Mouse (Mus musculus) WW6 (cell line): ENCODE measurements at regions not wholly inside any gene's neighbourhood (a gene's known extent, or its start where the extent isn't known, plus 50 kb on each side); places are given as distances from the start of the nearest gene placed in this dataset.

Experiments
- DNase-seq: peaks from one replicate; pipeline ENCODE4 v3.0.0-alpha.2; 2013; ENCODE audit warnings: low read depth, low spot score

DNA sequence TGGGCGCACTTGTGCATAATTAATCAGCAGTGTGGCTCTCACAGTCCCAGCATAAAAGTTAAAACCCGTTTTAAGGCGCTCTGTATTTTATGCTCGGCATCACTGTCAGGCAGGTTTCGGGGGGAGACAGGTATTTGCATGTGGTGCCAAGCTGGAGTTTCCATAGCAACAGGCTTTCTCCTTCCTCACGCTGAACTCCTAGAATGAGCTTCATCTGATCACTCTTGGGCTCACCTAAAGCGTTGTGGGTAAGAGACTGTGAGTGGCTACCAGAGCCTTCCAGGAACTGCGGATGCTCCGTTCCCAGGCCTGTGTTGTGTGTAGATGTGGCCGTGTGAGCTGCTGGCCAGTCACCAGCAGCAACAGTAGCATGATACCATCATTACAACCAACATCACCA is 161.5 kb downstream of the Ajap1 start:
- DNase-seq: no peak

GRCm38 (mm10) chr4:153320602-153321001 is 162.0 kb downstream of the Ajap1 start:
- DNase-seq: no peak

- DNase-seq: no peak
Observed at GRCm38 (mm10) chr4:153316964-153317724, 165.5 kb downstream of the Ajap1 start.

DNA sequence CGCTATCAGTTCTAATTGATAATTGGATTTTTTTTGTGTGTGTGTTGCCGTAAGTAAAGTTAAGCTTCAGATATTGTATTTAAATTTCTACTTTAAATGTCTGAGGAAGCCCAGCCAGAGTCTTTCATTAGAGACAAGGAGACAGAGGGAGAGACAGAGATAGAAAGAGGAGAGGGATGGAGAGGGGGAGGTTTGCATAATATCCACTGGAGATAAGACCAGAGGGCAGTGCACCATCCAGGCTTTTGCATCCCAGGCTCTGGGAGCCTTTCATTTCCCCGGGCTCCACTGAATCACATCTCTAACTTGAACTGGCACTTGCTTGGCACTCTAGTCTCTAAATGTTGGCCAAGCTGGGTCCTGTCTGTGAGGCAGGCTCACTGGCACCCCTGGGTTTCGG is 166.1 kb downstream of the Ajap1 start:
- DNase-seq: no peak

GRCm38 (mm10) chr4:153313961-153314360 is 168.7 kb downstream of the Ajap1 start:
- DNase-seq: no peak

DNA sequence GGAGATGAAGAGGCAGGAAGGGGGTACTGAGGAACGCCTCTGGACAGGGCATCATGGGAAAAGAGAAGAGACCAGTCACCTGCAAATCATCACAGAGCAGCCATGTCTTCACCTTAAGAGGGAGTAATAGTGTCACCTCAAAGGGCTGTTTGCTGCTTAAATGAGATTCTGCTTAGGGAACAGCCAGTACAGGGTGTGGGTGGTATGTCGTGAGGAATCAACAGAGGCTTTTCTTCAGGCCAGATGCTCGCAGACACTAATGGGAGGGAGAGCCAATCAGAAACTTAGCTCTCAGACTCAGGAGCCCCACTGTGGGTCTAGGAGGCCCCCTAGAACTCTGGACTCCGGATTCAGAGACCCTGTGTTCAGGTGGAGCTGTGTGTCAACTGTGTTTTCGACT is 171.0 kb downstream of the Ajap1 start:
- no peak for DNase-seq

GRCm38 (mm10) chr4:153310641-153311040 is 172.0 kb downstream of the Ajap1 start:
- no peak for DNase-seq

- no peak for DNase-seq
Observed at GRCm38 (mm10) chr4:153303521-153303920, 179.1 kb downstream of the Ajap1 start.

- no peak for DNase-seq
Observed at GRCm38 (mm10) chr4:153302855-153303254, 179.8 kb downstream of the Ajap1 start.

GRCm38 (mm10) chr4:153298277-153298676 is 184.3 kb downstream of the Ajap1 start:
- DNase-seq: no peak

- DNase-seq: no peak
Observed at GRCm38 (mm10) chr4:153294828-153295227, 187.8 kb downstream of the Ajap1 start.

- DNase-seq: no peak
Observed at GRCm38 (mm10) chr4:153293137-153293536, 189.5 kb downstream of the Ajap1 start.

DNA sequence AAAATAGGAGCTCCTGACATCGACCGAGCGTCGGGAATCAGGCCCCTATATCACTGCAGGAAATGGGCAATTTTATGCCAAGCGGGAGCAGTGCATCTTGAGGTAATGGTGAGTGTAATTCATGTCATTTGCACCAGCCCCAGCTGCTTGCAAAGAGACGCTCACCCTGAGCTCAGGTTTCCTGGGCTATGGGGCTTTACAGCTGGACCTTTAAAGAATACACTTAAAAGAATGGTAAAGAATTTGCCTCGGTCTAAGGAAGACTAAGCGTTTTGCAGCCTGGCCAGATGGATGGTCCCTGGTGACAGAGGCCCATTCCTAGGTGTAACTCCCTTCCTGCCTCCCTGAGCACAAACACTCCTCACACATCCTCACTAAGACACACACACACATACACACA is 194.2 kb downstream of the Ajap1 start:
- no peak for DNase-seq

GRCm38 (mm10) chr4:153284209-153284608 is 198.4 kb downstream of the Ajap1 start:
- no peak for DNase-seq

DNA sequence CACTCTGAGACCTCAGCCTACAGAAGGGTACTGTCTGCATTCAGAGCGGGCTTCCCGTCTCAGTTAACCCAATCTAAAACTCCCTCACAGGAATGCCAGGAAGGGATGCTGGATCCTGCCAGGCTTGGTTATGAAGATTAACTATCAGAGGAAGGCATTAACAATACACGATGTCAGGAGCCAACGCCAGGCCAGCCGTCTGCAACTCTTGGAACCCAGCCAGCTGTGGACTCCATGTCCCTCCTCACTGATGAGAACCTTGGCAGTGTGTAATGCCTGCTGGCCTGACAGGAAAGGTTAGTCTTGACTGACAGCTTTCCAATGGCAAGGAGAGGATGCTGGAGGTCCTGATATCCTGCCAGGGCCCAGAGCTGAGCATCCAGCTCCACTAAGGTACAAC is 206.0 kb downstream of the Ajap1 start:
- no peak for DNase-seq

DNA sequence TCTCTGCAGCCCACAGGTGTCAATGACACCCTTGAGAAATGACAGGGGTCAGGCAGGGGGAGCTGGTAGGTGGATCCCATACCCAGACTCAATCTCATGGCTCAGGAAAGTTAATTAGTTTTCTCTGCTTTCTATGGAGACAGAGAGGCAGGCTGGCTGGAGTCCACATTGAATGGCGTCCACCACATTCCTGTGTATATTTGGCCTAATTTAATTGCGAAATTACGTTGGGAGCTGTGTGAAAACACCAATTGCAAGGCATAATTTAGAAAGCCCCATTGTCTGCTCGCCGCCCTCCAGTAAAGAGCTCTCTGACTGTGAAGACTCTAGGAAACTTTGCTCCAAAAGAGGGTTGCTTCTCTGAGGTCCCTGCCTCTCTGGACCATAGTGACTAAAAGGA is 211.2 kb downstream of the Ajap1 start:
- no peak for DNase-seq

GRCm38 (mm10) chr4:153263216-153263805 is 219.3 kb downstream of the Ajap1 start:
- DNase-seq: no peak

DNA sequence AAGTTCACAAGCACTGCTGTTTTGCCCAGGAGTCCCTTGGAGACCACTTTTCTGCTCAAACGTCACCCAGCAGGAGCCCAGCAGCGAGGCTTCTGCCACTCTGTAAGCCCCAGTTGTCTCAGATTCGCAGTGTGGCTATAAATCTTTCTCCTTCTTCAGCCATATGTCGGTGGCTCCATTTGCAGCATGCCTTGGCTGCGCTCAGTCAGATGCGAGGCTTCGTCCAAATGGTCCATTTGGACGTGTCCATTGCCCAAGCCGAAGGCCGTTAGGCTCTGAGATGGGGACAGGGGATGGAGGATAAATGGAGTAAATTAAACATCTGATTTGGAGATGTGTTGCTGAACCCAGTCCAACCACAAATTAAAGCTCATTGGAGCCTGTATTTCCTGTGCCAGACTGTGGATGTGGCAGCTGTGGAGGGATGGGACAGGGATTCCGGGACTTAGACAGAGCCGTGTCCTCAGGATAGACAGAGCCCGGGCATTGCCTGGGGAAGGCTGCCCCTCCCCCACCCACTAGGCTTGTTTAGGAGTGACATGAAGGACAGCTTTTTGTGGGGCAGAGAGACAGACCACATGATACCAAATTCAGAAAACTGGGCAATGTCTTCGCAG is 221.6 kb downstream of the Ajap1 start:
- DNase-seq: no peak

- DNase-seq: no peak
Observed at GRCm38 (mm10) chr4:153251943-153252342, 230.7 kb downstream of the Ajap1 start.

- no peak for DNase-seq
Observed at GRCm38 (mm10) chr4:153251311-153251710, 231.3 kb downstream of the Ajap1 start.

DNA sequence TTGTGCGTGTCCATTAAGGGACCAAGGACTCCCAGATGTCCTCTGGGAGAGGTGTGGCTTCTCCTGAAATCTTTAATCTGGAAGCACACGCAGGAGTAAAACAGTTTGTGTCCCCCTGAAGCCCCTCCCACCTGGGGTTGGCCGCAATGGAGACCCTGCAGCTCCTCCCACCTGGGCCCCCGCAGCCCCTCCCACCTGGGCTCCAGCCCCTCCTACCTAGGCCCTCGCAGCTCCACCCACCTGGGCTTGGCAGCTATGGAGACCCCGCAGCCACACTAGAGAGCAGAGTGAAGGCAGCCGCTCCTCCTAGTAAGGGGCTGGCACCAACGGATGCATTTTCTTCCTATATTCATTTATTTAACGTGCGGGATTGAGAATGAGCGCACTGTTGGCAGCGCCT is 245.9 kb downstream of the Ajap1 start:
- peak; percentile 65 for DNase-seq

- peak; percentile 70 for DNase-seq
Observed at GRCm38 (mm10) chr4:153233762-153234161, 248.8 kb downstream of the Ajap1 start.

- no peak for DNase-seq
Observed at GRCm38 (mm10) chr4:153229221-153229620, 253.4 kb downstream of the Ajap1 start.
